Mouse (Mus musculus): Measurements from ENCODE around the gene Atf6b. TPM values are rescaled to one million over a fixed set of nuclear protein-coding genes. Genes with fewer than 3 reads are reported as not detected.
A peak's percentile ranks its signal among the peaks of the same experiment; 100 is the strongest.

Gene Atf6b
- 10 to 100 TPM; 20.1 to 22.5 TPM for total RNA-seq (2021)
- long read RNA-seq, experiment 1, transcript Atf6b-201 (18 exons, 2,566 nt): major isoform, 31 of 45 reads
- long read RNA-seq, experiment 1, partial matches to known transcripts: 4 of 45 reads
- long read RNA-seq, experiment 1, other reads (novel, unspliced or antisense): 10 of 45 reads
- long read RNA-seq, experiment 2, transcript Atf6b-201 (18 exons, 2,566 nt): major isoform, 53 of 74 reads
- long read RNA-seq, experiment 2, partial matches to known transcripts: 7 of 74 reads
- long read RNA-seq, experiment 2, other reads (novel, unspliced or antisense): 14 of 74 reads

- DNase-seq (ENCODE audit: low spot score in 2 of 2): peak; percentile 78 to 92
Observed at GRCm38 (mm10) chr17:34646906-34647787, at the start of gene Atf6b. TSS of gene Atf6b (plus strand) at chr17:34647146.

GRCm38 (mm10) chr17:34597566-34598095 is 49.3 kb upstream of the Atf6b start, which contains the start of gene Ager:
TSS of gene Ager (plus strand) at chr17:34597862.
- DNase-seq (ENCODE audit: low spot score in 2 of 2): no peak

GRCm38 (mm10) chr17:34599891-34600290 is 47.1 kb upstream of the Atf6b start:
- DNase-seq (ENCODE audit: low spot score in 2 of 2): no peak

- DNase-seq (ENCODE audit: low spot score in 2 of 2): no peak
Observed at GRCm38 (mm10) chr17:34601796-34602195, 45.1 kb upstream of the Atf6b start.

GRCm38 (mm10) chr17:34603375-34604060 is 43.4 kb upstream of the Atf6b start, which contains the start of gene Rnf5:
TSS of gene Rnf5 (minus strand) at chr17:34603690.
- DNase-seq (ENCODE audit: low spot score in 2 of 2): peak; percentile 91 to 99

- DNase-seq (ENCODE audit: low spot score in 2 of 2): peak; percentile 97 to 99
Observed at GRCm38 (mm10) chr17:34604061-34604508, 42.9 kb upstream of the Atf6b start, which contains the start of gene Agpat1. TSS of gene Agpat1 (plus strand) at chr17:34604262.

- no peak for DNase-seq (ENCODE audit: low spot score in 2 of 2)
Observed at GRCm38 (mm10) chr17:34604511-34605237, 42.3 kb upstream of the Atf6b start.

- peak; percentile 95 to 97 for DNase-seq (ENCODE audit: low spot score in 2 of 2)
Observed at GRCm38 (mm10) chr17:34605609-34606008, 41.3 kb upstream of the Atf6b start.

GRCm38 (mm10) chr17:34606186-34607039 is 40.5 kb upstream of the Atf6b start:
- no peak for DNase-seq (ENCODE audit: low spot score in 2 of 2)

GRCm38 (mm10) chr17:34607997-34608396 is 38.9 kb upstream of the Atf6b start:
- DNase-seq (ENCODE audit: low spot score in 2 of 2): no peak

- DNase-seq (ENCODE audit: low spot score in 2 of 2): no peak
Observed at GRCm38 (mm10) chr17:34611050-34611449, 35.9 kb upstream of the Atf6b start.

- no peak for DNase-seq (ENCODE audit: low spot score in 2 of 2)
Observed at GRCm38 (mm10) chr17:34613054-34613645, 33.8 kb upstream of the Atf6b start.

- DNase-seq (ENCODE audit: low spot score in 2 of 2): no peak
Observed at GRCm38 (mm10) chr17:34613830-34614229, 33.1 kb upstream of the Atf6b start.

GRCm38 (mm10) chr17:34615871-34616270 is 31.1 kb upstream of the Atf6b start, which contains the start of gene Egfl8:
TSS of gene Egfl8 (minus strand) at chr17:34615971.
- no peak for DNase-seq (ENCODE audit: low spot score in 2 of 2)

GRCm38 (mm10) chr17:34618999-34619398 is 27.9 kb upstream of the Atf6b start:
- no peak for DNase-seq (ENCODE audit: low spot score in 2 of 2)

- DNase-seq (ENCODE audit: low spot score in 2 of 2): no peak
Observed at GRCm38 (mm10) chr17:34621006-34621405, 25.9 kb upstream of the Atf6b start.

- no peak for DNase-seq (ENCODE audit: low spot score in 2 of 2)
Observed at GRCm38 (mm10) chr17:34623161-34623560, 23.8 kb upstream of the Atf6b start.

GRCm38 (mm10) chr17:34624981-34625380 is 22.0 kb upstream of the Atf6b start:
- no peak for DNase-seq (ENCODE audit: low spot score in 2 of 2)
